8 mouse cellular contexts compared by ENCODE assay signal in the genomic region with DNA sequence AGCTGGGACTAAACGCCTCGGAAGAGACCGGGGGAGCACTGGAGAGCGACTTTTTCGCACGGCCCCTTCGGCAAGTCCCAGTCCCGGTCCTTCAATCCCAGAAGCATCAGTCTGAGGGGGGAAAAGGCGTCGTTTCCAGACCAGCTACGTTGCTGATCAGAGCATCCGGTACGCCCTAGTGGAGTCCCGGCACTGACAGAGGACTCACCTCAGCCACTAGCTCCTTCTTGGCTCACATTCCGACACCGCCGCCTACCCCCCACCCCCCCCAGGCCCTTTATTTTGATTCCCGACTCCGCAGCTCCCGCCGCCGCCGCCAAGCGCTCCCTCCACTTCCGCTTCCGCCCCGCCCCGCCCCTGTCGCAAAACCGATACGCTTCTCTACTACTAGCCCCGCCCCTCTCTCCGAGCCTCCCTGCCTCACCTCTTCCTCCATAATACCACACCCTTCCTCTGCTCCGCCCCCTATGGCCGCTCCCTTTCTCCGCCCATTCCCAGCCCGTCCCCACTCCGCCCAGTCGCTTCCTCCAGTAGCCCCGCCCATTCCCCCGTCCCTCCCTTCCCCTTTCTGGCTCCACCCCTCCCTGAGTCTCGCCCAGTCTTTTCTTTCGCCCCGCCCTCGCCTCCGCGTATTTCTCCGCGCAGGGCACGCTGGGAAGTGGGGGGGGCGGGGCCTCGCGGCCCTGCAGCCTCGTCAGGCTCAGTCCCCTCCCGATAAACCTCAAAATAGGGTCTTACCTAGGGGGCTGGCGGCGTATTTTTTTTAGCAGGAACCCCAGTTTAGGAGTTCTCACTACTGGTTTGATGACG. TPM values are rescaled to one million over a fixed set of nuclear protein-coding genes. Genes with fewer than 3 reads are reported as not detected.
DNase-seq lines count a peak whose midpoint lies in the region; ATAC-seq and TF ChIP-seq lines count a peak whose summit lies in the region.

No protein-coding gene starts in this region.

- DNase-seq in A20 (ENCODE audit: low read depth, low spot score), result peak; percentile 99
- peak; percentile 98 to 99 for DNase-seq in heart, adult 9 months (ENCODE audit: low spot score in 2 of 2)
- peak; percentile 97 to 99 for DNase-seq in monocyte, adult 2 months (ENCODE audit: low read depth in 1 of 2, low spot score in 2 of 2)
- DNase-seq in spleen, postnatal 36 days (ENCODE audit: low spot score in 2 of 2), result peak; percentile 100

- 0 out of 2 replicates have a peak, but pooled peaks have one; percentile 71 for TF ChIP-seq POLR2A in bone marrow macrophage, adult 2 months (IDR thresholded peaks at IDR 0.05; ENCODE audit: borderline replicate concordance, low read depth, low read length)
- peak; percentile 89 for TF ChIP-seq POLR2A in embryonic fibroblast, embryonic 13.5 days (IDR thresholded peaks at IDR 0.05; ENCODE audit: low read depth, low read length)

- no peaks in the 10 kb centered on the region for H3K27me3 ChIP-seq in kidney, embryonic 14.5 days (ENCODE audit: control insufficient read depth, insufficient read depth, low read length)
- no peaks in the 10 kb centered on the region for H3K27me3 ChIP-seq in limb, embryonic 15.5 days

- peak overlapping the region; percentile 81 for H3K4me2 ChIP-seq in kidney, embryonic 14.5 days (replicated peaks; ENCODE audit: low read depth, low read length)
- H3K4me2 ChIP-seq in limb, embryonic 15.5 days, result peak overlapping the region; percentile 71

- ATAC-seq in kidney, embryonic 14.5 days (ENCODE audit: low FRiP score, low TSS enrichment), result peak; percentile 95
- ATAC-seq in limb, embryonic 15.5 days (ENCODE audit: insufficient number of reproducible peaks, low FRiP score, low TSS enrichment, low read depth), result peak; percentile 95

- H3K36me3 ChIP-seq in kidney, embryonic 14.5 days (ENCODE audit: control insufficient read depth, insufficient read depth, low read length), result no peaks in the 10 kb centered on the region
- H3K36me3 ChIP-seq in limb, embryonic 15.5 days, result no peaks in the 10 kb centered on the region

- peak overlapping the region; percentile 83 for H3K9ac ChIP-seq in kidney, embryonic 14.5 days (ENCODE audit: low read depth, low read length)
- H3K9ac ChIP-seq in limb, embryonic 15.5 days, result peak overlapping the region; percentile 75

- H3K4me1 ChIP-seq in bone marrow macrophage, adult 2 months (ENCODE audit: control insufficient read depth, insufficient read depth, low read length), result peaks cover 17% of the 10 kb centered on the region
- no peaks in the 10 kb centered on the region; the same call in 1 of the 2 replicates for H3K4me1 ChIP-seq in embryonic fibroblast, embryonic 13.5 days (ENCODE audit: control insufficient read depth, insufficient read depth, low read length)
- peaks cover 8% of the 10 kb centered on the region for H3K4me1 ChIP-seq in kidney, embryonic 14.5 days (ENCODE audit: control insufficient read depth, insufficient read depth, low read length)
- H3K4me1 ChIP-seq in limb, embryonic 15.5 days, result peaks cover 17% of the 10 kb centered on the region

- TF ChIP-seq CTCF in bone marrow macrophage, adult 2 months (IDR thresholded peaks at IDR 0.05; ENCODE audit: low read depth, low read length), result no peak; the same call in 1 of the 2 replicates
- TF ChIP-seq CTCF in embryonic fibroblast, embryonic 13.5 days (IDR thresholded peaks at IDR 0.05; ENCODE audit: borderline replicate concordance, insufficient read depth, low read length), result no peak

- WGBS in kidney, embryonic 14.5 days, result under 1% methylated on average over 53 of the region's 58 CpGs
- WGBS in limb, embryonic 15.5 days, result under 1% methylated on average over 54 of the region's 58 CpGs

- H3K27ac ChIP-seq in bone marrow macrophage, adult 2 months (ENCODE audit: insufficient read depth, low read depth, low read length), result peak overlapping the region; percentile 99
- peak overlapping the region; percentile 100 for H3K27ac ChIP-seq in embryonic fibroblast, embryonic 13.5 days (ENCODE audit: insufficient read depth, low read length)
- H3K27ac ChIP-seq in kidney, embryonic 14.5 days (ENCODE audit: low read depth, low read length), result peak overlapping the region; percentile 96
- peak overlapping the region; percentile 99 for H3K27ac ChIP-seq in limb, embryonic 15.5 days

- H3K4me3 ChIP-seq in bone marrow macrophage, adult 2 months (ENCODE audit: insufficient read depth, low read length), result peak overlapping the region; percentile 97
- H3K4me3 ChIP-seq in embryonic fibroblast, embryonic 13.5 days (ENCODE audit: insufficient read depth, low read length), result peak overlapping the region; percentile 98
- H3K4me3 ChIP-seq in kidney, embryonic 14.5 days (ENCODE audit: low read length), result peak overlapping the region; percentile 84
- peak overlapping the region; percentile 80 for H3K4me3 ChIP-seq in limb, embryonic 15.5 days

- no peaks in the 10 kb centered on the region for H3K9me3 ChIP-seq in kidney, embryonic 14.5 days (ENCODE audit: control insufficient read depth, low read length)
- H3K9me3 ChIP-seq in limb, embryonic 15.5 days, result no peaks in the 10 kb centered on the region

RNA-seq across cellular contexts. Expression of gene Nde1, which starts 3.9 kb away (rescaled TPM):
- 67.5 and 69.0 TPM in 2 replicates for polyA plus RNA-seq in bone marrow macrophage, adult 2 months (2012; ENCODE audit: insufficient read depth, insufficient read length, missing spikeins)
- polyA plus RNA-seq in embryonic fibroblast, embryonic 13.5 days (2011; ENCODE audit: insufficient read length, low read depth, missing spikeins), result 57.1 and 65.1 TPM in 2 replicates
- 94.9 and 147 TPM in 2 replicates for polyA plus RNA-seq in kidney, embryonic 14.5 days (2014; fragmentation: Nextera tagmentation; extraction: Ambion mirVana)
- 96.4 and 100 TPM in 2 replicates for polyA plus RNA-seq in limb, embryonic 15.5 days (2015; fragmentation: Nextera tagmentation; extraction: Ambion mirVana)

RNA-seq across cellular contexts. Expression of gene Marf1, which starts 4.0 kb away (rescaled TPM):
- 57.7 and 62.3 TPM in 2 replicates for polyA plus RNA-seq in bone marrow macrophage, adult 2 months (2012; ENCODE audit: insufficient read depth, insufficient read length, missing spikeins)
- polyA plus RNA-seq in embryonic fibroblast, embryonic 13.5 days (2011; ENCODE audit: insufficient read length, low read depth, missing spikeins), result 37.7 and 40.0 TPM in 2 replicates
- 20.7 and 28.5 TPM in 2 replicates for polyA plus RNA-seq in kidney, embryonic 14.5 days (2014; fragmentation: Nextera tagmentation; extraction: Ambion mirVana)
- polyA plus RNA-seq in limb, embryonic 15.5 days (2015; fragmentation: Nextera tagmentation; extraction: Ambion mirVana), result 14.5 and 17.7 TPM in 2 replicates

Comparison
In these comparisons a context has a peak if more than half of its experiments do, and no peak if none do; other contexts are left out.
1. Peak in every context shown above with its lines: DNase-seq, ATAC-seq, H3K4me3 ChIP-seq and H3K27ac ChIP-seq.